Mouse (Mus musculus): ENCODE data around the gene Ctsl.

Gene Ctsl

DNA sequence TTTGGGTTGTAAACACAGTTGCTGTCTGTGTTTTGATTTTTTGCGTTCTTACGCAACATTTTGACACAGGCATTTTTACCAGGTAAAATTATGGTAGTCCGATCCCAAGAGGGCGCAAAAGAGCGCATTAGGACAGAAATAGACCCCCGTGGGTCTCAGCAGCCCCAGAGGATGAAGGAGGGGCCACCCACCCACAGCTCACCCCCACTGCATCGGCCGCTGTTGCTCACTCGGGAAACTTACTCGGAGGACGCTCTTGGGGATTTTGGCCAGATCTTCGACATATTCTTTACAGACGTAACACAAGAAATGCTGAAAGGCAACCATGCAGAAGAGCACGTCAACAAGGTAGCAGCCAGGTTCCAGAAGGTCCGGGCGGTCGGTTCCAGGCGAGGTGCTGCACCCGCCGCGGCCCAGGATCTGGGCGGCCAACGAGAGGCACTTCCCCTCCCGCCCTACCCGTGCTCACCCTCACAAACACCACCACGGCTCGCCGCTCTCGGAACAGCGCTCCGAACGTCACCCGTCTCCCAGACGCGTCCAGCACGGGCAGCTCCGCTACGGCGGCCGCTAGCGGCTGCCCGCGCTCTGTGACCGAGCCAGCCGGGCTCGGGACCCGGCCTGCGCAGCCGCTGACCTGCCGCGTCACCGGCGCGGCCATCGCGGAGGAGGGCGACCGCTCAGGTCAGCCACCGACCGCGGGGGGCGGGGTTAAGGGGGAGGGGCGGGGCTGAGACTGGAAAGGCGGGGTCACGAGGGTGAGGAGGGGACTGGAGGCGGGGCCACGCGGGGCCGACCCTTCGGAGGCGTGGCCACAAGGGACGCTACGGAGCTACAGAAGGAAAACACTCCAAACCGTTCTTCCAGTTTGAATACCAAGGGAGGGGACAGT is 58.4 kb downstream of the Ctsl start, which contains the start of gene Aaed1:
Aaed1 (minus strand) TSS at position 687 of the 892 bp plus-strand sequence.
- peak; percentile 87 to 92 for DNase-seq

DNA sequence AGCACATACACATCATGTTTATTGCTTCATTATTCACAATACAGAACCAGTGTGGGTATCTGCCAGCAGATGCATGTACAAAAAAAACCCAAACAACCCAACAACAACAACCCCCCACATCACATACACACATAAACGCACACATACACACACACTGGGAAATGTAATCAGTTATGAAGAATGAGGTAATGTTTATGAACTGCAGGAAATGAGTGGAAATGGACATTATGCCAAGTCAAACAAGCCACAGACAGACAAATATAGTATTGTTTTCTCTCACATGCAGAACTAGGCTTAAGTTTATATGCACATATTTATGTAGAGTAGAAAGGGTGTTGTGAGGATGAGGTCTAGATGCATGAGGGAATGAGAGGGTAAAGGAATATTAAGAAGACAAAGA is 59.4 kb downstream of the Ctsl start:
- no peak for DNase-seq

DNA sequence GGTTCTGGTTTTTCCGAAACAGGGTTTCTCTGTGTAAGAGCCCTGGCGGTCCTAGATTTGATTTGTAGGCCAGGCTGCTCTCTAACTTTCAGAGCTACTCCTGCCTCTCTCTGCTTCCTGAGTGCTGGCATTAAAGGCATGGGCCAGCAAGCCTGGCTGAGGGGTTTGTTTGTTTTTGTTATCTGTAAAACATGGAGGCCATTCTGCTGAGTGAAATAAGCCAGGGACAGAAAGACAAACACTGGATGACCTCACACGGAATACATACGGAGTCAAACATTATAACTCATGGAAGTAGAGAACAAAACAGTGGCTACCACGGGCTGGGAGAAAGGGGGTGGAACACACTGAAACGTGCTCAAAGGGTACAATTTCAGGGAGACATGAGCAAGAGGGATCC is 60.1 kb downstream of the Ctsl start:
- no peak for DNase-seq

DNA sequence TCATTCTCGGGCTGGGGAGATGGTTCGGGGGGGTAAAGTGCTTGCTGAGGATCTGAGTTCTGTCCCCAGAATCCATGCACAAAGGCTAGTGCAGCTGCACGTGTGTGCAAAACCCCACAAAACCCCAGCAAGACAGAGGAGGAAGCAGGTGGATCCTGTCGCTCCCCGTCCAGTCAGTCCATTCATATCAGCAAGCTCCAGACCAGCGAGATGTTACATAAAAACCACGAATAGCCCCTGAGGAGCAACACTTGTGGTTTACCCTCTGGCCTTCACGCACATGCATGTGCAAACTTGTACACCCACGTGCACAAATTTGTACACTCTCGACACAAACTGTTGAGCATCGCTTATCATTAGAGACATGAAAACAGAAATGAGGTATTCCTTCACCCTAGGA is 60.8 kb downstream of the Ctsl start:
- no peak for DNase-seq

Data from kidney, adult 8-10 months (tissue).